Mouse (Mus musculus): ENCODE measurements at regions not wholly inside any gene's neighbourhood (a gene's known extent, or its start where the extent isn't known, plus 50 kb on each side); places are given as distances from the start of the nearest gene placed in this dataset.

DNA sequence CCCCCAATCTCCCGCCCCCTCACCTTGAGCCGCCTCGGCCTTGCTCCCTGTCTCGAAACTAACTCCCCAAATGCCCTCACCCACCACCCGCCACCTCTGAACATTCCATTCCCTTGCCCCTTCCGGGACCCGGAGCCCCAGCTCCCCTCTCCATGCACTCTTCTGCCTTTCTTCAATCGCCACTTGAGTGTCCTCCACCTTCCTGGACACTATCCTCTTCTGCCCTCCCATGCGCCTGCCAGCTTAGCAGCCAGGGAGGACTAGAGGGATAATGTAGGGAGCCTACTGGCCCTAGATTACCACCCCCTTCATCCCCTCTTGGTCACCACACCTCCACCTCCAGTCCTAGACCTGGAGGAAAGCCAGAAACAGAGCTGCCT lies 352.3 kb downstream of the Bcor start:
- TF ChIP-seq GATA2 (IDR thresholded peaks at IDR 0.05; ENCODE audit: borderline replicate concordance, low read depth, low read length) = no peak
- TF ChIP-seq CTCF (IDR thresholded peaks at IDR 0.05; ENCODE audit: low read depth, low read length) = no peak
- TF ChIP-seq POLR2AphosphoS5 (IDR thresholded peaks at IDR 0.05; ENCODE audit: insufficient replicate concordance, low read depth, low read length) = no peak
- no peak for TF ChIP-seq GATA1 (IDR thresholded peaks at IDR 0.05; ENCODE audit: borderline replicate concordance, low read length)
- TF ChIP-seq TAL1 (conservative IDR thresholded peaks at IDR 0.05; ENCODE audit: low read depth, low read length) = no peak
- peaks cover 3% of the 10 kb centered on the region; the same call in 1 of the 2 replicates for H3K4me1 ChIP-seq (ENCODE audit: insufficient read depth, low read depth, low read length)
- no peaks in the 10 kb centered on the region for H3K36me3 ChIP-seq (replicated peaks)
- H3K4me3 ChIP-seq (ENCODE audit: low read depth, low read length) = no peak overlapping the region
- DNase-seq (ENCODE audit: low spot score) (no peak), ATAC-seq (ENCODE audit: extremely low read depth, insufficient number of reproducible peaks, low FRiP score, poor library complexity, severe bottlenecking) (no peak)
- peaks cover 40% of the 10 kb centered on the region for H3K27me3 ChIP-seq (ENCODE audit: insufficient read depth, low read length)
- no peaks in the 10 kb centered on the region for H3K9me3 ChIP-seq (replicated peaks)

DNA sequence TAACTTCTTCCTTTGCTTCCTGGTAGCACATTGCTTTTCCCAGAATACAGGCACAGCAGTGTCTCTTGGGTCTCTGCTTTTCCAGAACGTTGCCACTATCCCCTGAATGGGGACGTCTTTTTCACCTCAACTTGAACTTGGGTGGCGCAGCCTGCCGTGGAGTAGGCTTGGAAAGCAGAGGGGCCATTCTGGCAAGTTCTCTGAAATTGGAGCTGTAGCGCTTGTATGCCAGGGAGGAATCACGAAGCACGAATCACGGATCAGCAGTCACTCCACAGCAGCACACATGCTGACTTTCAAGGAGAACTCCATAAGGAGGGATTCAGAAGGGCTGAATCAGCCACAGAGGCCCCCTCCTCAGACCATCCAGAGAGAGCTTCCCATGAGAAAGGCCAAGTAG lies 351.2 kb downstream of the Bcor start:
- Histone ChIP-seq H3K4me3 (ENCODE audit: low read depth, low read length) (no peak overlapping the region), H3K9me3 (replicated peaks) (no peaks in the 10 kb centered on the region), H3K36me3 (replicated peaks) (no peaks in the 10 kb centered on the region), H3K4me1 (ENCODE audit: insufficient read depth, low read depth, low read length) (no peaks in the 10 kb centered on the region), H3K27me3 (ENCODE audit: insufficient read depth, low read length) (peaks cover 36% of the 10 kb centered on the region)
- DNase-seq (ENCODE audit: low spot score) = no peak
- no peak for ATAC-seq (ENCODE audit: extremely low read depth, insufficient number of reproducible peaks, low FRiP score, poor library complexity, severe bottlenecking)
- TF ChIP-seq GATA1 (IDR thresholded peaks at IDR 0.05; ENCODE audit: borderline replicate concordance, low read length) (no peak), CTCF (IDR thresholded peaks at IDR 0.05; ENCODE audit: low read depth, low read length) (no peak), POLR2AphosphoS5 (IDR thresholded peaks at IDR 0.05; ENCODE audit: insufficient replicate concordance, low read depth, low read length) (no peak), TAL1 (conservative IDR thresholded peaks at IDR 0.05; ENCODE audit: low read depth, low read length) (no peak), GATA2 (IDR thresholded peaks at IDR 0.05; ENCODE audit: borderline replicate concordance, low read depth, low read length) (no peak)

DNA sequence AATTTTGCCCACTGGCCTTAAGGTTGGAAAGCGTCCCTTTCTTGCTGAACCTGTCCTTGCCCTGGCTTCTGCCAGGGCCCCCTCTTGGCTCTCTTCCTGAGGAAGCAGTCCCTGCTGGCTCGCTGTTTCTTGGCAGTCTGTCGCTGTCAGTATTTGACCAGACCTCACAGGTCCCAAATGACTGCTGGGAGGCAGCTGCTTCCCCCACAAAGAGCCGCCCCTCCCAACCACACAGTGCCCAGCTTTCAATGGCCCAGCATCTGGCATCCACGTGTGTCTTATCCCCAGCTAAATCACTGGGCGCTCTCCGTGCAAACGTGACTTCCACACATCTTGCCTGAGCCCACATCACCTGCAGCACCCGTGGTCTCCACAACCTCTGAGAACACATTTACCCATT lies 345.3 kb downstream of the Bcor start:
- no peaks in the 10 kb centered on the region for H3K9me3 ChIP-seq (replicated peaks)
- no peaks in the 10 kb centered on the region for H3K4me1 ChIP-seq (ENCODE audit: insufficient read depth, low read depth, low read length)
- ATAC-seq (ENCODE audit: extremely low read depth, insufficient number of reproducible peaks, low FRiP score, poor library complexity, severe bottlenecking) = no peak
- TF ChIP-seq GATA1 (IDR thresholded peaks at IDR 0.05; ENCODE audit: borderline replicate concordance, low read length) (no peak), POLR2AphosphoS5 (IDR thresholded peaks at IDR 0.05; ENCODE audit: insufficient replicate concordance, low read depth, low read length) (no peak), TAL1 (conservative IDR thresholded peaks at IDR 0.05; ENCODE audit: low read depth, low read length) (no peak), GATA2 (IDR thresholded peaks at IDR 0.05; ENCODE audit: borderline replicate concordance, low read depth, low read length) (no peak), CTCF (IDR thresholded peaks at IDR 0.05; ENCODE audit: low read depth, low read length) (no peak)
- no peaks in the 10 kb centered on the region for H3K36me3 ChIP-seq (replicated peaks)
- peaks cover 18% of the 10 kb centered on the region for H3K27me3 ChIP-seq (ENCODE audit: insufficient read depth, low read length)
- no peak overlapping the region for H3K4me3 ChIP-seq (ENCODE audit: low read depth, low read length)
- DNase-seq (ENCODE audit: low spot score) = no peak

DNA sequence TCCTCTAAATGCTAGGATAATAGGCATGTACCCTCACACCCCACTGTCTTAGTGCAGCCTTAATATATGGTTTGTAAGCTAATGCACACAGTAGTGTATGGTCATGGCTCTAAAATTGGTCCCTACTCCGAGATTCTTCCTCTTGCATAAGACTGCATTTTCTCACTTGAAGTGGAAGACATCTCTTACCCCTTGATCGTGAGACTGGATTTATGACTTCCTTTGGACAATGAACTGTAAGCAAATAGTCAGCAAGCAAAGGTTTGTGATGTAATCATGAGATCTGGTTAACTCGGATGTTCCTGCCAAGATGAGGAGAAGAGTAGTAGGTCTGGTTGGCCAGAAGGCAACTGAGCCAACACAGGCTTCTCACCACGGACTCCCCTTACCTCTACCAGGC lies 344.3 kb downstream of the Bcor start:
- no peak for TF ChIP-seq POLR2AphosphoS5 (IDR thresholded peaks at IDR 0.05; ENCODE audit: insufficient replicate concordance, low read depth, low read length)
- TF ChIP-seq CTCF (IDR thresholded peaks at IDR 0.05; ENCODE audit: low read depth, low read length) = no peak
- TF ChIP-seq TAL1 (conservative IDR thresholded peaks at IDR 0.05; ENCODE audit: low read depth, low read length) = no peak
- no peak for TF ChIP-seq GATA1 (IDR thresholded peaks at IDR 0.05; ENCODE audit: borderline replicate concordance, low read length)
- no peak for TF ChIP-seq GATA2 (IDR thresholded peaks at IDR 0.05; ENCODE audit: borderline replicate concordance, low read depth, low read length)
- H3K4me3 ChIP-seq (ENCODE audit: low read depth, low read length) = no peak overlapping the region
- H3K36me3 ChIP-seq (replicated peaks) = no peaks in the 10 kb centered on the region
- ATAC-seq (ENCODE audit: extremely low read depth, insufficient number of reproducible peaks, low FRiP score, poor library complexity, severe bottlenecking) = no peak
- no peak for DNase-seq (ENCODE audit: low spot score)
- H3K9me3 ChIP-seq (replicated peaks) = no peaks in the 10 kb centered on the region
- H3K4me1 ChIP-seq (ENCODE audit: insufficient read depth, low read depth, low read length) = no peaks in the 10 kb centered on the region
- H3K27me3 ChIP-seq (ENCODE audit: insufficient read depth, low read length) = peaks cover 13% of the 10 kb centered on the region

GRCm38 (mm10) chrX:11818634-11819033 lies 341.5 kb downstream of the Bcor start:
- no peaks in the 10 kb centered on the region for H3K4me1 ChIP-seq (ENCODE audit: insufficient read depth, low read depth, low read length)
- H3K27me3 ChIP-seq (ENCODE audit: insufficient read depth, low read length) = peaks cover 18% of the 10 kb centered on the region
- no peaks in the 10 kb centered on the region for H3K36me3 ChIP-seq (replicated peaks)
- no peak overlapping the region for H3K4me3 ChIP-seq (ENCODE audit: low read depth, low read length)
- DNase-seq (ENCODE audit: low spot score) (no peak), ATAC-seq (ENCODE audit: extremely low read depth, insufficient number of reproducible peaks, low FRiP score, poor library complexity, severe bottlenecking) (no peak)
- TF ChIP-seq POLR2AphosphoS5 (IDR thresholded peaks at IDR 0.05; ENCODE audit: insufficient replicate concordance, low read depth, low read length) = no peak
- TF ChIP-seq GATA2 (IDR thresholded peaks at IDR 0.05; ENCODE audit: borderline replicate concordance, low read depth, low read length) = no peak
- TF ChIP-seq TAL1 (conservative IDR thresholded peaks at IDR 0.05; ENCODE audit: low read depth, low read length) = no peak
- no peak for TF ChIP-seq GATA1 (IDR thresholded peaks at IDR 0.05; ENCODE audit: borderline replicate concordance, low read length)
- TF ChIP-seq CTCF (IDR thresholded peaks at IDR 0.05; ENCODE audit: low read depth, low read length) = no peak
- no peaks in the 10 kb centered on the region for H3K9me3 ChIP-seq (replicated peaks)

- no peaks in the 10 kb centered on the region for H3K36me3 ChIP-seq (replicated peaks)
- no peak for DNase-seq (ENCODE audit: low spot score)
- H3K4me1 ChIP-seq (ENCODE audit: insufficient read depth, low read depth, low read length) = no peaks in the 10 kb centered on the region
- H3K27me3 ChIP-seq (ENCODE audit: insufficient read depth, low read length) = peaks cover 18% of the 10 kb centered on the region
- H3K4me3 ChIP-seq (ENCODE audit: low read depth, low read length) = no peak overlapping the region
- TF ChIP-seq GATA1 (IDR thresholded peaks at IDR 0.05; ENCODE audit: borderline replicate concordance, low read length) (no peak), GATA2 (IDR thresholded peaks at IDR 0.05; ENCODE audit: borderline replicate concordance, low read depth, low read length) (no peak), TAL1 (conservative IDR thresholded peaks at IDR 0.05; ENCODE audit: low read depth, low read length) (no peak)
- no peak for ATAC-seq (ENCODE audit: extremely low read depth, insufficient number of reproducible peaks, low FRiP score, poor library complexity, severe bottlenecking)
- no peaks in the 10 kb centered on the region for H3K9me3 ChIP-seq (replicated peaks)
These were observed 339.0 kb downstream of the Bcor start for GRCm38 (mm10) chrX:11821165-11821564.

Measured in G1E (cell line).